Comparison of ENCODE assay signal across 8 mouse cellular contexts in the genomic region with DNA sequence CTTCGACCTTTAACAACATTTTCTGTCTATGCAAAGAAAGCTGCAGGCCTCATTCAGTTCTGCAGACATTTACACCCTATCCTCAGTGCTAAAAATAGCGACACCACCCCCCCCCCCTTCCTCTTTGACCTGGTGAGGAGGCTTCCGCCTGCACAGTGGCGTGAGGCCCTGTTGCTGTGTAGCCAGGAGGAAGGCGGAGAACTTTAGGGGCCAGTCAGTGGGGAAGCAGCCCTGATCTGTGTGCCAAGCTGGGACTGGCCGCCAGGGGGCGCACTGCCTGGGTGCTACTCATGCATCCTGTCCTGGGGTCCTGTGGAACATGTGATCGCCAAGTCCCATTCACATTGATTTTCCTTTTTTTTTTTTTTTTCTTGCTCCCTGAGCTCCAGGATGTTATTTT. TPM values are rescaled to one million over a fixed set of nuclear protein-coding genes. Genes with fewer than 3 reads are reported as not detected.
DNase-seq lines count a peak whose midpoint lies in the region; ATAC-seq and TF ChIP-seq lines count a peak whose summit lies in the region.

No protein-coding gene starts in this region.

- intact Hi-C loops in gastrocnemius, postnatal 14 days (cut with DNase I; ENCODE audit: low total_unique reads), result no loop called here
- intact Hi-C loops in left cerebral cortex, postnatal 14 days (cut with DNase I), result loop anchor here (5.0 kb wide), 1 partner anchor 79 kb away; no protein-coding TSS in a partner anchor

- WGBS in intestine, embryonic 14.5 days, result under 1% methylated on average over 8 of the region's 8 CpGs

- TF ChIP-seq POLR2A in cortical plate, adult 2 months (IDR thresholded peaks at IDR 0.05; ENCODE audit: extremely low read depth, insufficient read depth, low read length), result no peak

- H3K27ac ChIP-seq in cortical plate, adult 2 months (ENCODE audit: insufficient read depth, low read length), result peak overlapping the region; percentile 55
- peak overlapping the region; percentile 96 for H3K27ac ChIP-seq in intestine, embryonic 14.5 days (ENCODE audit: low read depth)

- H3K9ac ChIP-seq in intestine, embryonic 14.5 days (ENCODE audit: low read length), result no peak overlapping the region; the same call in 1 of the 2 replicates

- TF ChIP-seq CTCF in cortical plate, adult 2 months (IDR thresholded peaks at IDR 0.05; ENCODE audit: extremely low read depth, insufficient read depth, low read length), result peak; percentile 72

- H3K9me3 ChIP-seq in intestine, embryonic 14.5 days (ENCODE audit: control insufficient read depth, low read length), result no peaks in the 10 kb centered on the region

- no peak overlapping the region for H3K4me3 ChIP-seq in cortical plate, adult 2 months (ENCODE audit: insufficient read depth, low read length)
- H3K4me3 ChIP-seq in intestine, embryonic 14.5 days (ENCODE audit: low read depth, low read length), result no peak overlapping the region

- no peaks in the 10 kb centered on the region for H3K27me3 ChIP-seq in intestine, embryonic 14.5 days (replicated peaks; ENCODE audit: control insufficient read depth, insufficient read depth, low read length)

- H3K4me1 ChIP-seq in cortical plate, adult 2 months (ENCODE audit: control insufficient read depth, insufficient read depth, low read length), result peaks cover 21% of the 10 kb centered on the region
- H3K4me1 ChIP-seq in intestine, embryonic 14.5 days (replicated peaks; ENCODE audit: control insufficient read depth, insufficient read depth, low read length), result peaks cover 71% of the 10 kb centered on the region

- ATAC-seq in activated CD4-positive, CD25-positive, alpha-beta regulatory T cell, adult 4 months, result peak; percentile 93
- ATAC-seq in intestine, embryonic 14.5 days (replicated peaks; ENCODE audit: low FRiP score, low TSS enrichment, low read depth), result peak; percentile 75
- ATAC-seq in megakaryocyte-erythroid progenitor cell, adult 5-6 weeks (replicated peaks; ENCODE audit: low FRiP score, low TSS enrichment, poor library complexity, severe bottlenecking), result peak; percentile 88

- H3K36me3 ChIP-seq in intestine, embryonic 14.5 days (ENCODE audit: control insufficient read depth, insufficient read depth, low read length), result no peaks in the 10 kb centered on the region

- H3K4me2 ChIP-seq in intestine, embryonic 14.5 days (ENCODE audit: low read length), result peak overlapping the region; percentile 32

- peak; percentile 95 for DNase-seq in gastrocnemius, postnatal 14 days
- DNase-seq in intestine, embryonic 14.5 days (ENCODE audit: low spot score), result peak; percentile 98
- peak; percentile 88 to 94 for DNase-seq in left cerebral cortex, postnatal 14 days (ENCODE audit: low spot score in 2 of 2)
- DNase-seq in right cerebral cortex, postnatal 25 days, result peak; percentile 78
- peak; percentile 92 to 95 for DNase-seq in urinary bladder, postnatal 4 days (ENCODE audit: low spot score in 2 of 2)

RNA-seq across cellular contexts. Expression of a gene that starts 24.3 kb away (rescaled TPM):
- polyA plus RNA-seq in activated CD4-positive, CD25-positive, alpha-beta regulatory T cell, adult 4 months (2017; shearing (Covaris generic)), result 10 to 100 TPM; 17.9 to 22.9 TPM
- 38.2 and 38.3 TPM in 2 replicates for polyA plus RNA-seq in cortical plate, adult 2 months (2012; rRNA removed)
- total RNA-seq in gastrocnemius, postnatal 14 days (2021), result 100 to 1,000 TPM; 119 to 137 TPM
- 63.4 and 69.3 TPM in 2 replicates for polyA plus RNA-seq in intestine, embryonic 14.5 days (2014; fragmentation: Nextera tagmentation; extraction: Ambion mirVana)
- 100 to 1,000 TPM; 337 to 343 TPM for total RNA-seq in left cerebral cortex, postnatal 14 days (2021)
- total RNA-seq in megakaryocyte-erythroid progenitor cell, adult 5-6 weeks (2014; fragmentation: Nextera tagmentation), result 13.4 and 30.0 TPM in 2 replicates
- total RNA-seq in megakaryocyte-erythroid progenitor cell, adult 5-6 weeks (2017), result 10.7 and 16.8 TPM in 2 replicates
